Mouse (Mus musculus) intestine, postnatal 0 days (tissue): ENCODE data around the gene Gpr27. TPM values are rescaled to one million over a fixed set of nuclear protein-coding genes. Genes with fewer than 3 reads are reported as not detected.

Experiments used
- ATAC-seq: fragments of 200-750 bp; cut with Nextera tagmentation; 2 replicates; pipeline ENCODE4 v1.8.0; 2017; ENCODE audit warnings: mild to moderate bottlenecking, moderate TSS enrichment, moderate library complexity
- H3K27ac ChIP-seq: fragments of 300-500 bp; sonication (generic); 2 replicates; pipeline ENCODE4 v1.5.1; 2014; ENCODE audit warnings: mild to moderate bottlenecking, low read depth, low read length, moderate library complexity
- H3K27me3 ChIP-seq: fragments of 300-500 bp; sonication (generic); replicated peaks from 2 replicates; pipeline ENCODE4 v1.6.1; 2014; ENCODE audit warnings: low read length, mixed read lengths; ENCODE audit not compliant: control insufficient read depth, insufficient read depth
- H3K36me3 ChIP-seq: fragments of 300-500 bp; sonication (generic); 2 replicates; pipeline ENCODE4 v1.6.1; 2014; ENCODE audit warnings: mild to moderate bottlenecking, moderate library complexity; ENCODE audit not compliant: control insufficient read depth, insufficient read depth
- H3K4me1 ChIP-seq: fragments of 300-500 bp; sonication (generic); replicated peaks from 2 replicates; pipeline ENCODE4 v1.6.1; 2014; ENCODE audit warnings: antibody characterized with exemption, low read length, mixed read lengths; ENCODE audit not compliant: control insufficient read depth, insufficient read depth
- H3K4me2 ChIP-seq: fragments of 300-500 bp; sonication (generic); replicated peaks from 2 replicates; pipeline ENCODE4 v1.6.1; 2014; ENCODE audit warnings: low read depth, mild to moderate bottlenecking, moderate library complexity
- H3K4me3 ChIP-seq: fragments of 300-500 bp; sonication (generic); 2 replicates; pipeline ENCODE4 v1.5.1; 2014; ENCODE audit warnings: low read depth, low read length
- H3K9ac ChIP-seq: fragments of 300-500 bp; sonication (generic); 2 replicates; pipeline ENCODE4 v1.6.1; 2014; ENCODE audit warnings: mild to moderate bottlenecking, low read depth, low read length
- H3K9me3 ChIP-seq: fragments of 300-500 bp; sonication (generic); 2 replicates; pipeline ENCODE4 v1.6.1; 2016; ENCODE audit warnings: mixed run types; ENCODE audit not compliant: control insufficient read depth
- CTCF ChIP-seq: sonication (generic); IDR thresholded peaks from 2 replicates; pipeline ENCODE4 v1.5.1; 2016; ENCODE audit warnings: low read depth, mild to moderate bottlenecking, control low read depth, antibody characterized with exemption, moderate library complexity
- WGBS: fragments of 180-500 bp; shearing (Covaris S2); extraction: QIAGEN DNeasy Blood & Tissue Kit; methylation state at CpG from one replicate; pipeline ENCODE4 v1.1.7; 2014; 5-methylcytosine and 5-hydroxymethylcytosine counted together
- polyA plus RNA-seq: library from polyadenylated mRNA; unstranded; fragments of >200 nt; fragmentation: Nextera tagmentation; extraction: Ambion mirVana; gene quantifications from 2 replicates; pipeline ENCODE4 v1.2.1, GENCODE M21; 2015

Gpr27 gene
- 2.0 and 2.4 TPM in 2 replicates for polyA plus RNA-seq

DNA sequence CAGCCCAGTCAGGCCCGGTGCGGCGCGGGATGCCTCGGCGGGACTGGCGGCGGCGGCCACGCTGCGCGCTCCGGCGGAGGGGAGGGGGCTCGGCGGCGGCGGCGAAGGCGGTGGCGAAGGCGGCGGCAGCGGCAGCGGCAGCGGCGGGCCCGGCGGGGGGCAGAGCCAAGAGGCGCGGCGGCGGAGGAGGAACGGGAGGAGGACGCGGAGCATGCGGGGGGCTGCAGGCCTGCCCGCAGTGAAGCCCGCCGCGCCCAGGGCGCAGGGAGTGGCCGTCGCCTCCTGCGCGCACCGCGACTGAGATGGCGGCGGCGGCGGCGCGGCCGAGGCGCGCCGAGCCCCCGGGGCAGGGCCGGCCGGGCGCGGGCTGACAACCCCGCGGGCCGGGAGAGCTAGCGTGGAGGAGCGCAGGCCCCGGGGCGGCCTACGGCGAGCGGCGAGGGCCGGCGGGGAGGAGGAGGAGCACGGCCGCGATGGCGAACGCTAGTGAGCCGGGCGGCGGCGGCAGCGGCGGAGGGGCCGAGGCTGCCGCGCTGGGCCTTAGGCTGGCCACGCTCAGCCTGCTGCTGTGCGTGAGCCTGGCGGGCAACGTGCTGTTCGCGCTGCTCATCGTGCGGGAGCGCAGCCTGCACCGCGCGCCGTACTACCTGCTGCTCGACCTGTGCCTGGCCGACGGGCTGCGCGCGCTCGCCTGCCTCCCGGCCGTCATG is at the start of gene Gpr27:
TSS of gene Gpr27 (plus strand) at position 474 of the 710 bp plus-strand sequence.
- TF ChIP-seq CTCF = no peak
- Histone ChIP-seq H3K27ac (no peak within 1 kb of the TSS), H3K9me3 (no peaks in the 10 kb centered on the region), H3K9ac (peak within 1 kb of the TSS; percentile 66), H3K36me3 (no peaks in the 10 kb centered on the region), H3K4me3 (peak within 1 kb of the TSS; percentile 68), H3K4me1 (no peaks in the 10 kb centered on the region), H3K27me3 (peaks cover 46% of the 10 kb centered on the region), H3K4me2 (peak within 1 kb of the TSS; percentile 97)
- under 1% methylated on average over 83 of the region's 112 CpGs for WGBS
- peak; percentile 34 for ATAC-seq

DNA sequence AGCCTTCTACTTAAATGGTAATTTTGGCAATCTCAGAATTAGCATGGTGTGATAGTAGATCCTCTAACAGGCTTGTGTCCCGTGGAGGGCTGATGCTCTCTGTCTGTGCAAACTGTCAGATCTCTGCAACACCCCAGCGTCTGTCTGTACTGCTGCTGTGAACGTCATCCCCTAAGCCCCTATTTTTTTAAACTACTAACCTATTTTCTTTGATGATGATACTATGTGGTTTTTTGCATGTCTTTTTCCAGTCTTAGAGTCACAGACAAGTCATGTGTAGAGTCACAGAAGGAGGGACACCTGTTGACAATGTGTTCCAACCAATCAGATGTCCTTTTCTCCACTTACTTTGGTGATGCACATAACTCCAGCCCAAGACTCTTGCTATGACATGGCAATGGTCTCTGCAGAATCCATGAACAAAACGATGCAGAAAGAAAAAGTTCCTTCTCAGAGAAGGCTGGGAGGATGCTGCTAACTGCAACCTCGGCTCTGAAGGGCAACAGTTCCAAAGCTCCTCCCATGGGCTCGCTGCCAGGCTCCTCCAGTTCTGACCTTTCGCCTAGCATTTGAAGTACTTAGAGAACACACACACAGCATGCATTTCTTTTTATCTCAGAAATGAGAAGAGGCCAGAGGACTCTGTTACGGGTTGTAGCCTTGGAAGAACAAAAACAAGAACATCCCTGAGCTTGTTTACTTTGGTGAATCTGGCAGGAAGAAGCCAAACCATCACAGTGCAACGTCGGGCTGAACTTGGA is 48.9 kb upstream of the Gpr27 start:
- no peak overlapping the region for H3K4me3 ChIP-seq
- 0 out of 2 replicates have a peak overlapping the region, but pooled peaks have one; percentile 7 for H3K4me2 ChIP-seq
- H3K36me3 ChIP-seq = no peaks in the 10 kb centered on the region; the same call in 1 of the 2 replicates
- WGBS = 37% methylated on average over 10 of the region's 10 CpGs
- H3K9me3 ChIP-seq = no peaks in the 10 kb centered on the region
- H3K27me3 ChIP-seq = no peaks in the 10 kb centered on the region
- H3K9ac ChIP-seq = no peak overlapping the region
- no peak for ATAC-seq
- H3K4me1 ChIP-seq = 0 out of 2 replicates have a peak, but pooled peaks cover 6% of the 10 kb centered on the region
- TF ChIP-seq CTCF = no peak
- 0 out of 2 replicates have a peak overlapping the region, but pooled peaks have one; percentile 11 for H3K27ac ChIP-seq

DNA sequence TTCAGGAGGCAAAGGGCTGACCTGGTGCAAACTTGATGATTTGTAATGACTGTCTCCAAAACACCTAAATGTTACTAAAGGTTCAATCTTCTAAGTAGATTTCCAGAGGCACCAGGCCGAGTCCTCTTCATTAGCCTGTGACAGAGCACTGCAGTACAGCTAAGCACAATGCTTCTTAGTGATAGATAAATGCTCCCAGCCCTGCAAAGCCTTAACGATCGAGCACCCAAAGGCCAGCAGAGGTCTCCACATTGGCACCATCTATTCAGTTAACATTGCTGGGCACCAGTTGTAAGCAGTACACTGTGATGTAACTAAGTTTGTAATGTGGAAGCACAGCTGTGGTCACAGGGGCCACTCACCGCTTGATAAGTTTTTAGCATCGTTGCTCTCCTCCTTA is 48.1 kb upstream of the Gpr27 start:
- H3K4me3 ChIP-seq = no peak overlapping the region
- no peak for TF ChIP-seq CTCF
- no peaks in the 10 kb centered on the region for H3K9me3 ChIP-seq
- ATAC-seq = no peak
- H3K27me3 ChIP-seq = no peaks in the 10 kb centered on the region
- 72% methylated on average over 5 of the region's 5 CpGs for whole genome bisulfite sequencing
- no peak overlapping the region for H3K27ac ChIP-seq
- 0 out of 2 replicates have a peak, but pooled peaks cover 6% of the 10 kb centered on the region for H3K4me1 ChIP-seq
- H3K36me3 ChIP-seq = no peaks in the 10 kb centered on the region; the same call in 1 of the 2 replicates
- H3K9ac ChIP-seq = no peak overlapping the region
- H3K4me2 ChIP-seq = no peak overlapping the region

DNA sequence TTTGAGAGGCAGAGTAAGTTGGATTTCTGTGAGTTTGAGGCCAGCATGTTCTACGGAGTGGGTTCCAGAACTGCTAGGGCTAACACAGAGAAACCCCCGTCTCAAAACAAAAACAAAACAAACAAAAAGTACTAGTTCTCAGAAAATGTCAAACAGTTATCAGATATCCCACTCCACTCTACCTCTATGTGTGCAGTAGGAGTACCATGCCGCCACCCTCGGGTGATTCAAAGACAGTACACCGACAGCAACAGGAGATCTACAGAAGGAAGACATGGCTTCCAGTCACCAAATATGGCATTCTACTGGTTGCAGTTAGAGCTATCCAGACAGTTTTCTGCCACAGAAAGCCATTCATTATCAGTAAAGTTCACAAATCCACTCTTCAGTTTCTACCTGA is 47.6 kb upstream of the Gpr27 start:
- H3K4me2 ChIP-seq = no peak overlapping the region
- TF ChIP-seq CTCF = peak; percentile 42
- no peak for ATAC-seq
- H3K9me3 ChIP-seq = no peaks in the 10 kb centered on the region
- H3K4me1 ChIP-seq = 0 out of 2 replicates have a peak, but pooled peaks cover 6% of the 10 kb centered on the region
- no peak overlapping the region for H3K27ac ChIP-seq
- H3K4me3 ChIP-seq = no peak overlapping the region
- WGBS = 79% methylated on average over 5 of the region's 5 CpGs
- no peaks in the 10 kb centered on the region; the same call in 1 of the 2 replicates for H3K36me3 ChIP-seq
- H3K9ac ChIP-seq = no peak overlapping the region
- no peaks in the 10 kb centered on the region for H3K27me3 ChIP-seq

DNA sequence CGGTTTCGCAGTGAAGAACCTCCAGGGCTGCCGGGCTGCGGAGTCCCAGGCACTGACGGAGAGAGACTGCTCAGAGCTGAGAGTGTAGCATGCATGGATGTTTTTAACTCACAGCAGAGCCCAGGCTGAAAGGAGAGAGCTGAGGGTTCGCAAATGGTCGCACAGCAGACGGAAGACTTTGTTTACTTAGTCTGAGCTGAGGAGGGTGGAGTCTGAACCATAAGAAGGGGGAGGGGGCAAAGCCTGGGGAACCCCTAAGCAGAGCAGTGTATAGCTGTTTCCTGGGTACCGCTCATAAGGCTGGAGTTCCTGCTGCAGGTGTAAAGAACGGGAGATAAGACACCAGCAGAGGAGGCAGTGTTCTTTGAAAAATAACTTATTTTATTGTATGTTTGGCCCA is 46.1 kb upstream of the Gpr27 start:
- no peaks in the 10 kb centered on the region for H3K9me3 ChIP-seq
- ATAC-seq = no peak
- H3K4me3 ChIP-seq = no peak overlapping the region
- TF ChIP-seq CTCF = no peak
- peak overlapping the region; percentile 25 for H3K4me2 ChIP-seq
- no peaks in the 10 kb centered on the region for H3K27me3 ChIP-seq
- no peak overlapping the region for H3K27ac ChIP-seq
- no peaks in the 10 kb centered on the region; the same call in 1 of the 2 replicates for H3K36me3 ChIP-seq
- H3K4me1 ChIP-seq = 0 out of 2 replicates have a peak, but pooled peaks cover 6% of the 10 kb centered on the region
- 21% methylated on average over 10 of the region's 10 CpGs for WGBS
- no peak overlapping the region for H3K9ac ChIP-seq

DNA sequence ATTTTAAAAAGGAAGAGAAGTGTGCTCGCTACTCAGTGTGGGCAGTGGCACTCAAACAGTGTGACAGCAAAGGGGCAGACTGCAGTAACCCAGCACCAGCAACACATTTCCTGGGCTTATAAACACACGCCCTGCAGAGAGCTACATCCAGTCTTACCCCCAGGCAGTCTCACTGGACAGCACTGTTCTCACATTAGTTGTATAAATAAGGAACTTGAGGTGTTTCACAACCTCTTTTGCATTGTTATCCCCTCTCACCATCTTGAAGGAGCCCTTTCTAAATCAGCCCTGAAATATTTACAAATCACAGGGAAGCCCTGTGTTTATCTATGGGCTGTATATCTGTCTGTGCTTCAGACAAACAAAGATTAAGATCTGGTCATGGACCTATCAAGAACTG is 43.2 kb upstream of the Gpr27 start:
- H3K4me2 ChIP-seq = no peak overlapping the region
- no peak overlapping the region for H3K27ac ChIP-seq
- no peak overlapping the region for H3K9ac ChIP-seq
- no peaks in the 10 kb centered on the region; the same call in 1 of the 2 replicates for H3K36me3 ChIP-seq
- TF ChIP-seq CTCF = no peak
- no peaks in the 10 kb centered on the region for H3K4me1 ChIP-seq
- no peaks in the 10 kb centered on the region for H3K27me3 ChIP-seq
- no peak for ATAC-seq
- 63% methylated on average over 2 of the region's 2 CpGs for WGBS
- no peak overlapping the region for H3K4me3 ChIP-seq
- H3K9me3 ChIP-seq = no peaks in the 10 kb centered on the region
